Mouse (Mus musculus): ENCODE results near the gene Ephb3.

- no peak for TF ChIP-seq EP300 (IDR thresholded peaks at IDR 0.05)
- no peak for TF ChIP-seq CTCF (IDR thresholded peaks at IDR 0.05)
These were observed 68.2 kb downstream of the Ephb3 start for GRCm38 (mm10) chr16:21272748-21273147.
